Mouse (Mus musculus): ENCODE measurements around the gene Rbm34. TPM values are rescaled to one million over a fixed set of nuclear protein-coding genes. Genes with fewer than 3 reads are reported as not detected.
"Not testable (repeated sequence)": the region's sequence is repeated elsewhere in the genome, so short reads cannot be mapped to it uniquely, and the experiment has no call there.

The Rbm34 gene
- polyA plus RNA-seq (2012; rRNA removed), result 8.4 and 10.3 TPM in 2 replicates

- peak; percentile 82 for DNase-seq (ENCODE audit: low spot score)
Observed at GRCm38 (mm10) chr8:126970579-126971313, at the start of gene Rbm34. Rbm34 (minus strand) TSS chr8:126971071.

- DNase-seq (ENCODE audit: low spot score), result no peak
Observed at GRCm38 (mm10) chr8:127011668-127012067, 40.8 kb upstream of the Rbm34 start.

GRCm38 (mm10) chr8:126994506-126994905, 23.6 kb upstream of the Rbm34 start:
- no peak for DNase-seq (ENCODE audit: low spot score)

- no peak for DNase-seq (ENCODE audit: low spot score)
Observed at GRCm38 (mm10) chr8:126989363-126990153, 18.7 kb upstream of the Rbm34 start.

- DNase-seq (ENCODE audit: low spot score), result no peak
Observed at GRCm38 (mm10) chr8:126988346-126989006, 17.6 kb upstream of the Rbm34 start.

GRCm38 (mm10) chr8:126986495-126986894, 15.6 kb upstream of the Rbm34 start:
- DNase-seq (ENCODE audit: low spot score), result peak; percentile 56

GRCm38 (mm10) chr8:126980046-126980445, 9.2 kb upstream of the Rbm34 start:
- DNase-seq (ENCODE audit: low spot score), result no peak

GRCm38 (mm10) chr8:126979091-126979920, 8.4 kb upstream of the Rbm34 start:
- DNase-seq (ENCODE audit: low spot score), result peak; percentile 39

- DNase-seq (ENCODE audit: low spot score), result not testable (repeated sequence)
Observed at GRCm38 (mm10) chr8:126978535-126978934, 7.7 kb upstream of the Rbm34 start.

- no peak for DNase-seq (ENCODE audit: low spot score)
Observed at GRCm38 (mm10) chr8:126978028-126978427, 7.2 kb upstream of the Rbm34 start.

- DNase-seq (ENCODE audit: low spot score), result no peak
Observed at GRCm38 (mm10) chr8:126976608-126977348, 5.9 kb upstream of the Rbm34 start.

GRCm38 (mm10) chr8:126975706-126976105, 4.8 kb upstream of the Rbm34 start:
- no peak for DNase-seq (ENCODE audit: low spot score)

- no peak for DNase-seq (ENCODE audit: low spot score)
Observed at GRCm38 (mm10) chr8:126974511-126974910, 3.6 kb upstream of the Rbm34 start.

- DNase-seq (ENCODE audit: low spot score), result no peak
Observed at GRCm38 (mm10) chr8:126973686-126974265, 2.9 kb upstream of the Rbm34 start.

GRCm38 (mm10) chr8:126972649-126973048, 1.8 kb upstream of the Rbm34 start:
- DNase-seq (ENCODE audit: low spot score), result no peak

GRCm38 (mm10) chr8:126972102-126972501, 1.2 kb upstream of the Rbm34 start:
- DNase-seq (ENCODE audit: low spot score), result no peak

- no peak for DNase-seq (ENCODE audit: low spot score)
Observed at GRCm38 (mm10) chr8:126971314-126971664, 418 bp upstream of the Rbm34 start.

GRCm38 (mm10) chr8:126969546-126969945, 1.3 kb downstream of the Rbm34 start:
- DNase-seq (ENCODE audit: low spot score), result no peak

GRCm38 (mm10) chr8:126968107-126968506, 2.8 kb downstream of the Rbm34 start:
- DNase-seq (ENCODE audit: low spot score), result no peak

- no peak for DNase-seq (ENCODE audit: low spot score)
Observed at GRCm38 (mm10) chr8:126965246-126965645, 5.6 kb downstream of the Rbm34 start.

GRCm38 (mm10) chr8:126962871-126963270, 8.0 kb downstream of the Rbm34 start:
- no peak for DNase-seq (ENCODE audit: low spot score)

Measured in urinary bladder, adult 2 months (tissue).